Mouse (Mus musculus) limb, embryonic 13.5 days (tissue): Measurements from ENCODE around the gene Bpi. TPM values are rescaled to one million over a fixed set of nuclear protein-coding genes. Genes with fewer than 3 reads are reported as not detected.

Experiments used
- ATAC-seq: fragments of 200-750 bp; cut with Nextera tagmentation; 2 replicates; pipeline ENCODE4 v1.8.0; 2017; ENCODE audit warnings: low read depth, moderate number of reproducible peaks, moderate TSS enrichment; ENCODE audit not compliant: low FRiP score
- H3K27ac ChIP-seq: fragments of 300-500 bp; sonication (generic); 2 replicates; pipeline ENCODE4 v1.5.1; 2015; ENCODE audit warnings: inconsistent platforms, mild to moderate bottlenecking, moderate library complexity
- H3K27me3 ChIP-seq: fragments of 300-500 bp; sonication (generic); 2 replicates; pipeline ENCODE4 v1.6.1; 2015; ENCODE audit warnings: mild to moderate bottlenecking, inconsistent platforms
- H3K36me3 ChIP-seq: fragments of 300-500 bp; sonication (generic); 2 replicates; pipeline ENCODE4 v1.6.1; 2015; ENCODE audit warnings: inconsistent platforms, mild to moderate bottlenecking, moderate library complexity
- H3K4me1 ChIP-seq: fragments of 300-500 bp; sonication (generic); 2 replicates; pipeline ENCODE4 v1.6.1; 2015; ENCODE audit warnings: inconsistent platforms
- H3K4me2 ChIP-seq: fragments of 300-500 bp; sonication (generic); replicated peaks from 2 replicates; pipeline ENCODE4 v1.6.1; 2015; ENCODE audit warnings: inconsistent platforms, mild to moderate bottlenecking, moderate library complexity
- H3K4me3 ChIP-seq: fragments of 300-500 bp; sonication (generic); 2 replicates; pipeline ENCODE4 v1.5.1; 2015; ENCODE audit warnings: moderate library complexity, mild to moderate bottlenecking, inconsistent platforms
- H3K9ac ChIP-seq: fragments of 300-500 bp; sonication (generic); 2 replicates; pipeline ENCODE4 v1.6.1; 2015; ENCODE audit warnings: mild to moderate bottlenecking, inconsistent platforms
- H3K9me3 ChIP-seq: fragments of 300-500 bp; sonication (generic); 2 replicates; pipeline ENCODE4 v1.6.1; 2016; ENCODE audit warnings: inconsistent platforms
- WGBS: fragments of 180-500 bp; shearing (Covaris S2); methylation state at CpG from one replicate; pipeline ENCODE4 v1.1.7; 2015; 5-methylcytosine and 5-hydroxymethylcytosine counted together
- polyA plus RNA-seq: library from polyadenylated mRNA; unstranded; fragments of >200 nt; fragmentation: Nextera tagmentation; extraction: Ambion mirVana; gene quantifications from 2 replicates; pipeline ENCODE4 v1.2.1, GENCODE M21; 2015

Bpi gene
- polyA plus RNA-seq, 1 experiment from 2014 or later = not detected

DNA sequence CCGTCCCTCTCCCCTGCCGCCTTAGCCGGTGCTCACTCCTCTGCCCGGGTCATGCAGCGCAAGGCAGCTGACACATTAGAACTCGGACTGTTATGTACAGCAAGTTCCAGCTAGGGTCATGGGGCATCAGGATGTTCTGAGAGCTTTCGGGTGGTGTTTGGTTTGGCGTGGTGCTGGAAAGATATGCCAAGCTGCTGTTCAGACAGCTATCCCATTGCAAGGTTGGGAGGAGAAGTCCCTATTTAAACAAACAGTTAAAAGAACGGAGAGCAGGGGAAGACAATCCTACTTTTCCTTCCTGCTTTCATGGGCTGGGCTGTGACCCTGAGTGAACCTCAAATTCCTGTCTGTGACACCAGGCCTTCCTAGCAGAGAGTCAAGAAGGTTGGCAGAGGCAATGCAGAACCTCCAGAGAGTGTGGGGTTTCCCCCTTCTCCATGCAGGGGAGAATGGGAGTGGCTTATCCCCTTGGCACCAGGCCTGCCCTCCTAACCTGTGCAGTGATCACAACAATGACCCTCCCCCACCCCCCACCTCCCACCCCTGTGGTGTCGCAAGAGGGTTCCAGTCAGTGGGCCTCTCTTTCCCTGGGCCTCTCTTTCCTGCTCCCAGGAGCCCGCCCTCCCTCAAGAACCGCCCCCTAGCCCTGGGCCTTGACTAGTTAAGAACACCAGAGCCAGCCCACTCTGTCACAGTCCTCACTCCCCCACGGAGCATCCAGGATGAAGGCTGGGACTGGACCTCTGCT is 48.2 kb downstream of the Bpi start, which contains the start of gene Lbp:
Gene Lbp, plus strand, starts transcription at position 546 of the 748 bp plus-strand sequence.
- Histone ChIP-seq H3K9ac (no peak within 1 kb of the TSS), H3K4me3 (no peak within 1 kb of the TSS), H3K4me2 (no peak within 1 kb of the TSS; the same call in 1 of the 2 replicates), H3K36me3 (no peaks in the 10 kb centered on the region), H3K27ac (peak within 1 kb of the TSS; percentile 22; the same call in 1 of the 2 replicates), H3K4me1 (peaks cover 10% of the 10 kb centered on the region), H3K9me3 (no peaks in the 10 kb centered on the region), H3K27me3 (no peaks in the 10 kb centered on the region)
- 49% methylated on average over 13 of the region's 13 CpGs for WGBS
- peak; percentile 51 for ATAC-seq

DNA sequence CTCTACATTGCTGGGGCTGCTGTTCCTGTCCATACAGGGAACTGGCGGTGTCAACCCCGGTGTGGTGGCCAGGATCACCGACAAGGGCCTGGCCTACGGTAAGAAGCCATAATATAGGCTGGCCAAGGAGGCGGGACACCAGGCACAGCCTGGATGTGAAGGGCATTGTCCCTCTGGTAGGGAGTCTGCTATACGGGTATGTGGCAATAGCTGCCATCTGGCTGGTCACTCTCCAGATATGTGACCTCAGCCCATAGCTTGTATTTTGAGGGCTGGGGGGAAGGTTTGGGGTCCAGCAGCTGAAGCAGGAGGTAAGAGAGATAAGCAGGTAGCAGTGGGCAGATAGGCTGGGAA is 48.8 kb downstream of the Bpi start:
- Histone ChIP-seq H3K36me3 (no peaks in the 10 kb centered on the region), H3K4me3 (no peak overlapping the region), H3K9ac (no peak overlapping the region), H3K27ac (peak overlapping the region; percentile 22; the same call in 1 of the 2 replicates), H3K4me2 (no peak overlapping the region; the same call in 1 of the 2 replicates), H3K4me1 (peaks cover 10% of the 10 kb centered on the region), H3K27me3 (no peaks in the 10 kb centered on the region), H3K9me3 (no peaks in the 10 kb centered on the region)
- 0 out of 2 replicates have a peak, but pooled peaks have one; percentile 22 for ATAC-seq
- WGBS = 47% methylated on average over 6 of the region's 6 CpGs

GRCm38 (mm10) chr2:158308276-158308675 is 50.4 kb downstream of the Bpi start:
- no peak for ATAC-seq
- Histone ChIP-seq H3K4me2 (no peak overlapping the region), H3K9ac (no peak overlapping the region), H3K27me3 (no peaks in the 10 kb centered on the region), H3K4me1 (peaks cover 10% of the 10 kb centered on the region), H3K4me3 (no peak overlapping the region), H3K9me3 (no peaks in the 10 kb centered on the region), H3K36me3 (no peaks in the 10 kb centered on the region), H3K27ac (no peak overlapping the region)
- 45% methylated on average over 5 of the region's 5 CpGs for WGBS

- H3K27ac ChIP-seq = no peak overlapping the region
- H3K27me3 ChIP-seq = no peaks in the 10 kb centered on the region
- no peak for ATAC-seq
- H3K9me3 ChIP-seq = no peaks in the 10 kb centered on the region
- no peak overlapping the region for H3K4me2 ChIP-seq
- peaks cover 4% of the 10 kb centered on the region; the same call in 1 of the 2 replicates for H3K4me1 ChIP-seq
- no peaks in the 10 kb centered on the region for H3K36me3 ChIP-seq
- 96% methylated on average over 1 of the region's 1 CpGs for WGBS
- H3K4me3 ChIP-seq = no peak overlapping the region
- no peak overlapping the region for H3K9ac ChIP-seq
Observed at GRCm38 (mm10) chr2:158313089-158313488, 55.2 kb downstream of the Bpi start.

GRCm38 (mm10) chr2:158316371-158316770 is 58.5 kb downstream of the Bpi start:
- Histone ChIP-seq H3K4me2 (no peak overlapping the region), H3K4me3 (no peak overlapping the region), H3K9me3 (no peaks in the 10 kb centered on the region), H3K9ac (no peak overlapping the region), H3K4me1 (peaks cover 4% of the 10 kb centered on the region; the same call in 1 of the 2 replicates), H3K36me3 (no peaks in the 10 kb centered on the region), H3K27ac (no peak overlapping the region), H3K27me3 (no peaks in the 10 kb centered on the region)
- WGBS = 68% methylated on average over 8 of the region's 8 CpGs
- ATAC-seq = no peak

DNA sequence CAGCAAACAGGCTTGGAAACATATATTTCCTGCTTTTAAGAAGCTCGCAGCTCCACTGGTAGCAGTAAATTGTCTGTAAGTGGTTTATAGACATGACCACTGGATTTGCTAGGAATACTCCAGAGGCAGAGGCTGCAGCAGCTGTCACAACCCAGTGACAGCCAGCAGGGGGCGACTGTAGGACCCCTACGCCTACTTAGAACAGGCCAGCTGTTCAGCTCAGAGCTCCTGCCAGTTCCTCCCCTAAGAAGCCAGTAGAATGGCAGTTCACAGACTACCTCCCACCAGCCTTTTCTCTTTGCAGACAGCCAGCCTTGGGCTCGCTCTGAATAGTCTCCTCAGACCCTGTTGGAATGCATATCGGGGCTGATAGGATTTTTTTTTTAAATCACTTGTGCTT is 59.1 kb downstream of the Bpi start:
- no peak overlapping the region for H3K9ac ChIP-seq
- no peaks in the 10 kb centered on the region for H3K36me3 ChIP-seq
- no peak overlapping the region for H3K4me3 ChIP-seq
- peak; percentile 48; the same call in 1 of the 2 replicates for ATAC-seq
- H3K27me3 ChIP-seq = no peaks in the 10 kb centered on the region
- H3K4me1 ChIP-seq = peaks cover 4% of the 10 kb centered on the region; the same call in 1 of the 2 replicates
- 16% methylated on average over 5 of the region's 5 CpGs for WGBS
- H3K4me2 ChIP-seq = no peak overlapping the region
- no peaks in the 10 kb centered on the region for H3K9me3 ChIP-seq
- H3K27ac ChIP-seq = no peak overlapping the region

DNA sequence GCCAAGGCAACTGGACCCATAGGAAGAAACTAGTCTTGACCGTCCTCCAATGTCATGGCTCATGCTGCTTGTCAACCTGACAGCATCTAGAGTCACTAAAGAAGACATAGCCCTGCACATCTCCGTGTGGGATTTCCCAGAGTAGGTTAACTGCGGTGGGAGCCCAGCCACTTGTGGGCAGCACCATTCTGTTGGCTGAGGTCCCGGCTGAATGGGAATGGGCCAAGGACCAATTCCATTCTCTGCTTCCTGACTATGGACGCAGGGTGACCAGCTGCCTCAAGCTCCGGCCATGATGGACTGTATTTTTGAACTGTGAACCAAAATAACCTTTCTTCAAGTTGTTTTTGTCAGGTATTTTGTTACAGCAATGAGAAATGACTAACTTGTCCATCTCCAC is 63.7 kb downstream of the Bpi start:
- WGBS = 90% methylated on average over 6 of the region's 6 CpGs
- H3K4me3 ChIP-seq = no peak overlapping the region
- no peak overlapping the region for H3K4me2 ChIP-seq
- no peaks in the 10 kb centered on the region for H3K9me3 ChIP-seq
- no peaks in the 10 kb centered on the region for H3K27me3 ChIP-seq
- no peak overlapping the region for H3K9ac ChIP-seq
- H3K36me3 ChIP-seq = no peaks in the 10 kb centered on the region
- no peak for ATAC-seq
- no peak overlapping the region for H3K27ac ChIP-seq
- peaks cover 4% of the 10 kb centered on the region; the same call in 1 of the 2 replicates for H3K4me1 ChIP-seq

DNA sequence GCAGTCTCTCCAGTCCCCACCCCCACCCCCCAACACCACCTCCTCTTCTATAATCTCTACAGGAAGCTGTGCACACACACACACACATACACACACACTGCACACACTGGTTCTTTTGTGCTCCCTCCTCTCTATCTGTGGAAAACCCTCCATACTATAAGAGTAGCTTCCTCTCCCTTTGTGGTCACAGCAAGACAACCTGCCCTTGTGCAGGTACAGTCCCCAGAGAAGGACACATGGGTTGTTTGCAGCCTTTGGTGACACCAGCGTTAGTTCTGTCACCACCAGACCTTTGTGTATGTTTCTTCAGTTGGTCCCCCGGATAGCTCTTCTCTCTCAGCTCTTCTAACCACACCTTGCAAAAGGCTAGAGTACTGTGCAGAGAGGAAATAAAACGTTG is 65.0 kb downstream of the Bpi start:
- Histone ChIP-seq H3K27ac (no peak overlapping the region), H3K4me3 (no peak overlapping the region), H3K27me3 (no peaks in the 10 kb centered on the region), H3K36me3 (no peaks in the 10 kb centered on the region), H3K9me3 (no peaks in the 10 kb centered on the region), H3K4me1 (no peaks in the 10 kb centered on the region), H3K9ac (no peak overlapping the region), H3K4me2 (no peak overlapping the region)
- no peak for ATAC-seq
- WGBS = 71% methylated on average over 3 of the region's 3 CpGs

DNA sequence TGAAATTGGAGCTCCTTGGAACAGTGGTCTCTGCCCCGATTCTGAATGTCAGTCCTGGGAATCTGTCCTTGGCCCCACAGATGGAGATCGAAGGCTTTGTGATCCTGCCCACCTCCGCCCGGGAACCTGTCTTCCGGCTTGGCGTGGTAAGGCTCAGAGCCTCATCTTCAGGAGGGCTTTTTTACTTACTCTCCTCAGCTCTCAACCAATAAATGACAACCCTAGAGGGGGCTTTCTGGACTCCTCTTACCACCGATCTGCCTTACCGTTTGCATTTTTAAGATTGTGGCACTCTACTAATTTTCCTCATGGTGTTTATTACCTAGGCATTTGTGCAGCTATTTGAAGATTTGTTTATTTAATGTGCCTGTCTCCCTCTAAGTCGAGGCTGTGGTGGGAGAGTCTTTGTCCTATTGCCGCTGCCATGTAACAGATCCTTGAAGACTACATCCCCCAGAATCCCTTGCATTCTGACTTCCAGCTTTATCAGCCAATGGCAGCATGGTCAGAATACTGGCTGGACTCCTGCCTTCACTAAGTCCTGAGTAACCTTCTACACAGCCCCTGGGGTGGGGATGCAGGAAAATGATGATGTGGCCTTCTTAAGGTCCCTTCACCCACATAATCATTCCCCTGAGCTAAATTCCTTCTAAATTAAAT is 66.8 kb downstream of the Bpi start:
- WGBS = 65% methylated on average over 10 of the region's 10 CpGs
- H3K4me2 ChIP-seq = peak overlapping the region; percentile 10; the same call in 1 of the 2 replicates
- ATAC-seq = peak; percentile 57; the same call in 1 of the 2 replicates
- H3K4me1 ChIP-seq = no peaks in the 10 kb centered on the region
- no peak overlapping the region for H3K9ac ChIP-seq
- H3K4me3 ChIP-seq = no peak overlapping the region
- no peaks in the 10 kb centered on the region for H3K36me3 ChIP-seq
- no peaks in the 10 kb centered on the region for H3K9me3 ChIP-seq
- H3K27ac ChIP-seq = no peak overlapping the region
- H3K27me3 ChIP-seq = no peaks in the 10 kb centered on the region

- H3K9me3 ChIP-seq = no peaks in the 10 kb centered on the region
- no peak overlapping the region for H3K9ac ChIP-seq
- H3K27ac ChIP-seq = no peak overlapping the region
- H3K36me3 ChIP-seq = no peaks in the 10 kb centered on the region
- WGBS = 87% methylated on average over 8 of the region's 8 CpGs
- no peak overlapping the region for H3K4me2 ChIP-seq
- no peak for ATAC-seq
- no peaks in the 10 kb centered on the region for H3K27me3 ChIP-seq
- no peaks in the 10 kb centered on the region for H3K4me1 ChIP-seq
- no peak overlapping the region for H3K4me3 ChIP-seq
Observed at GRCm38 (mm10) chr2:158325609-158326008, 67.7 kb downstream of the Bpi start.
